Mouse (Mus musculus): ENCODE results near the gene Strap.

- TF ChIP-seq GATA1 (IDR thresholded peaks at IDR 0.05; ENCODE audit: borderline replicate concordance, low read length) = no peak
- TF ChIP-seq FLI1 (IDR thresholded peaks at IDR 0.05; ENCODE audit: low read length) = no peak
Observed at GRCm38 (mm10) chr6:137710179-137711037, 24.5 kb upstream of the Strap start.

All from megakaryocyte, embryonic 14.5 days (primary cell).